Mouse (Mus musculus) testis, adult 2 months (tissue): ENCODE measurements around the gene Ext2. TPM values are rescaled to one million over a fixed set of nuclear protein-coding genes. Genes with fewer than 3 reads are reported as not detected.

Source experiments
- H3K27ac ChIP-seq: fragments of 200-500 bp; 2 replicates; pipeline ENCODE4 v1.5.1; 2012; ENCODE audit warnings: low read depth, low read length; ENCODE audit not compliant: control insufficient read depth, insufficient read depth
- H3K27me3 ChIP-seq: fragments of 200-500 bp; 2 replicates; pipeline ENCODE4 v1.6.1; 2012; ENCODE audit warnings: mild to moderate bottlenecking, low read length, moderate library complexity; ENCODE audit not compliant: control insufficient read depth, insufficient read depth
- H3K36me3 ChIP-seq: fragments of 200-500 bp; 2 replicates; pipeline ENCODE4 v1.6.1; 2012; ENCODE audit warnings: mild to moderate bottlenecking, low read length; ENCODE audit not compliant: control insufficient read depth, insufficient read depth
- H3K4me1 ChIP-seq: fragments of 200-500 bp; 2 replicates; pipeline ENCODE4 v1.6.1; 2012; ENCODE audit warnings: low read length; ENCODE audit not compliant: control insufficient read depth, insufficient read depth
- H3K4me3 ChIP-seq: fragments of 200-500 bp; 2 replicates; pipeline ENCODE4 v1.5.1; 2012; ENCODE audit warnings: low read depth, mild to moderate bottlenecking, low read length, moderate library complexity, mixed read lengths; ENCODE audit not compliant: control insufficient read depth
- CTCF ChIP-seq: fragments of 200-500 bp; IDR thresholded peaks from 2 replicates; pipeline ENCODE4 v1.5.1; 2012; ENCODE audit warnings: low read depth, mild to moderate bottlenecking, inconsistent platforms, low read length, moderate library complexity; ENCODE audit not compliant: control insufficient read depth, insufficient read depth, insufficient replicate concordance
- POLR2A ChIP-seq: fragments of 200-500 bp; IDR thresholded peaks from 2 replicates; pipeline ENCODE4 v1.6.1; 2012; ENCODE audit warnings: low read depth, mild to moderate bottlenecking, inconsistent platforms, low read length, moderate library complexity; ENCODE audit not compliant: control insufficient read depth
- polyA plus RNA-seq: library from polyadenylated mRNA; depleted of rRNA; stranded (reverse); fragments of >200 nt; gene quantifications from 2 replicates; pipeline ENCODE4 v1.2.3, GENCODE M21; 2012

The Ext2 gene
- polyA plus RNA-seq, 1 experiment, result 17.6 TPM

DNA sequence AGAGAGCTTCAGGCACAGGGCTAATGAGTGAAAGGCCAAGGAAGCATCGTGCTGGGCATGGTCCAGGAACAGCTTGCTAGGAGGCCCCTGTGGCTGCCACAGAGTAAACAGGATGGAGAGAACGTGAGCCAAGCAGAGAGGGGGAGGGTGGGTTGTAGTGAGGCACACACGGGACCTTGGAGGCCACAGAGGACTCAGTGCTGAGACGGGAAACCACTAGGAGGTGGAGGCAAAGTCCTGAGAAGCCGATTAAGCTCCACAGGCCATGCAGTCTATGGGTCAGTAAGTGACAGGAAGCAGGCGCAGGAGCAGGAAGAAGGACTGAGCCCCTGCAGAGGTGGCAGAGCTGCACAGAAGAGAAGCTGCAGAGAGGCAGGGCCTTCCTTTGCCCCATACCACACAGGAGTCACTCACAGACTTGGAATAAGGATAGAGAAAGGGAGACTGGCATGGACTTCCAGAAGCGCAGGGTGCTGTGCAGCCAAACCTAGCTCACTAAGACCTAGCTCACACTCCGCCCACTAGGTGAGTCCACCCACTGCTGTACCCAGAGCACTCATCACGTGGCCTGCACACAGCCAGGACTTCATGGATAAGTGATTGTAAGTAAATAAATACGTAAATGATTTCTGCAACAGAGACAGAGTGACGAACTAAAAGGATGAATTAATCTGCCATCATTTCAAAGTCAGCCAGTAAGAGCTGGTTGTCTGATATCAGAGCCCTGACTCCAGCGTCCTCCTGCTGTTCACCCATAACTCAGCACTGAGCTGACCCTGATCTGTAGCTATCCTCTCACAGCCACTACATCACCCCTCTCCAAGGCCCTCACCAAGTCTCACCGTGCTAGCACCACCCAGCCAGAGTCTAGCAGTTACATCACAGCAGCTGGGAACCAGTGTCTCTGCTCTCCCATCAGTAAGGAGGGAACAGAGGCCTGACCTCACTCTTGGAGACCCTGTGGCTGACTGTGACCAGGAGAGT, 30.6 kb downstream of the Ext2 start:
- no peaks in the 10 kb centered on the region for H3K36me3 ChIP-seq
- H3K4me3 ChIP-seq, result no peak overlapping the region
- no peaks in the 10 kb centered on the region for H3K27me3 ChIP-seq
- peak overlapping the region; percentile 38; the same call in 1 of the 2 replicates for H3K27ac ChIP-seq
- peaks cover 3% of the 10 kb centered on the region for H3K4me1 ChIP-seq
- TF ChIP-seq CTCF (no peak), POLR2A (no peak)

DNA sequence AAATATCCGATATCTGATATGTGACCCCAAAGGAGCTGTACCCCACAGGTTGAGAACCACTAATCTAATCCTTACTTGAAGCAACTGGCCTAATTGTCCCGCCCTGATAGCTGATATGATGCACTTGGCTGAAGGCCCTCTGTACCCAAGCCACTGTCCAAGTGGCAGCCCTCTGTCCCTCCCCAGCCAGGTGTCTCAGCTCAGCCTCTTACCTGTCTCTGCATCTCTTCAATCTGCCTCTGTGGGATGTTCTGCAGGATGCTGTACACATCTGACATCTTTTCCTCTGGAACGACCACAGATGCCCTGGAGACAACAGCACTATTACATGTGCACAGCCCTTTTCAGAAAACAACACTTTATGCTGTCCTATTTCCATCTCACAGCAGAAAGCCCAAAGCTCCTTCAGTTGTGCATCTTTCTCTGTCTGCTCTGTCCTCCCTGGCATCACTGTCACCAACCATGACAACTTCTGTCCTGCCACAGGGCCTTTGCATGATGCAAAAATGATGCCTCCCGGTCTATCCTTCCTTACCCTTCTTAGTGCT, 31.5 kb downstream of the Ext2 start:
- no peaks in the 10 kb centered on the region for H3K27me3 ChIP-seq
- TF ChIP-seq CTCF, result no peak
- TF ChIP-seq POLR2A, result no peak
- peaks cover 3% of the 10 kb centered on the region for H3K4me1 ChIP-seq
- no peak overlapping the region for H3K27ac ChIP-seq
- no peaks in the 10 kb centered on the region for H3K36me3 ChIP-seq
- H3K4me3 ChIP-seq, result no peak overlapping the region

DNA sequence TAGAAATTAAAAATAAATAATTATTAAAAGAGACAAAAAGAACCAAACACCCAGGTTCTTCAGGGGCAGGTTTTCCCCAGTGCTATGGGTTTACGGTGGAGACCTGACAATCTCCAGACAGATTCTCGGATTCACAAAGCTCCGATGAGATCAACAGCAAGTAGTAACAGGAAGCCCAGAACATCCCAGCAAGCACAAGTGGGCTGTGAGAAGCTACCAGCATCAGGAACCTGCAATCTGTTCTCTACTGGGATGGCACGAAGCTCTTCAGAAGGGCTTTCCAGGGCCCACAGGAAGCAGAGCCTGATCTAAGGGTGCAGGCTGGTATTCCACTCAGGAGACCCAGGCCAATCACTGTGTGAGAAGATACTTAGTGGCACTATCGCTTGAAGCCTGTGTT, 33.8 kb downstream of the Ext2 start:
- H3K27me3 ChIP-seq, result no peaks in the 10 kb centered on the region
- H3K27ac ChIP-seq, result no peak overlapping the region
- peaks cover 6% of the 10 kb centered on the region for H3K4me1 ChIP-seq
- no peak overlapping the region for H3K4me3 ChIP-seq
- TF ChIP-seq POLR2A (no peak), CTCF (no peak)
- H3K36me3 ChIP-seq, result no peaks in the 10 kb centered on the region

DNA sequence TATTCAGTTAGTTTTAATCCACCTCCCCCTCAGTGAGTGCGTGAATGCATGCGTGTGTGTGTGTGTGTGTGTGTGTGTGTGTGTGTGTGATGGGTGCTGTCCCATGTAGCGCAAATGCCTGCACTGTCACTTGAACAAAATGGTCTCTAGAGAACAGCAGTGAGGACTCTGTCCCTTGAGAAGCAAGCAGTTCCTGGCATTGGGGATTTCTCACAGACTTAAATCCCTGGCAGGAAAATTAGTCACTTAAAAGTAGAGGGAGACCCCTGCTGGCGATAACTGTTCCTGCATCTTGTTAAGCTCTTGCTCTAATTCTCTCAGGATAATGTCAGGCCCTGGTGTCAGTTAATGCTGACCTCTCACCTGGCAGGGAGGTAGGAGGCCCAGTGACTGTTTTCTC, 36.2 kb downstream of the Ext2 start:
- H3K27me3 ChIP-seq, result no peaks in the 10 kb centered on the region
- peaks cover 4% of the 10 kb centered on the region; the same call in 1 of the 2 replicates for H3K4me1 ChIP-seq
- H3K4me3 ChIP-seq, result no peak overlapping the region

DNA sequence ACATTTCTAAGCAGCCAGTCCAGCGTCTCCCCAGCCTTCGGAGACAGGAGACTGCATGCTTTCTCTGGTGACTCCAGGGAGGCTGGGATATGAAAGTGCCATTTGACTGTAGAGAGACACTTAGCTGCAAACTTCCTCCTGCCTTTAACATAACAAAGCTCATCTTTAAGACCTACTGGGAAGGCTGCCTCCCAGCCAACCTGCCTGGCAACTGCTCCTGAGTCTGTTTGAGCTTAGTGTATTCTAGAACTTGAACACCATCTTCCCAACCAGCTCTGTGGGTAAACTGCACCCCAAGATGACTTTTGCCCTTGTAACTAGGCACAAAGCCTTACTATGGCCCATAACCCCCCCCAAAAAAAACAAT, 37.0 kb downstream of the Ext2 start:
- no peak overlapping the region for H3K27ac ChIP-seq
- no peaks in the 10 kb centered on the region for H3K36me3 ChIP-seq
- H3K27me3 ChIP-seq, result no peaks in the 10 kb centered on the region
- TF ChIP-seq POLR2A, result no peak
- TF ChIP-seq CTCF, result no peak
- H3K4me1 ChIP-seq, result peaks cover 4% of the 10 kb centered on the region; the same call in 1 of the 2 replicates
- no peak overlapping the region for H3K4me3 ChIP-seq

More for the DNA sequence above, 36.2 kb downstream of the Ext2 start:
- Histone ChIP-seq H3K27ac (no peak overlapping the region), H3K36me3 (no peaks in the 10 kb centered on the region)
- no peak for TF ChIP-seq CTCF
- no peak for TF ChIP-seq POLR2A

DNA sequence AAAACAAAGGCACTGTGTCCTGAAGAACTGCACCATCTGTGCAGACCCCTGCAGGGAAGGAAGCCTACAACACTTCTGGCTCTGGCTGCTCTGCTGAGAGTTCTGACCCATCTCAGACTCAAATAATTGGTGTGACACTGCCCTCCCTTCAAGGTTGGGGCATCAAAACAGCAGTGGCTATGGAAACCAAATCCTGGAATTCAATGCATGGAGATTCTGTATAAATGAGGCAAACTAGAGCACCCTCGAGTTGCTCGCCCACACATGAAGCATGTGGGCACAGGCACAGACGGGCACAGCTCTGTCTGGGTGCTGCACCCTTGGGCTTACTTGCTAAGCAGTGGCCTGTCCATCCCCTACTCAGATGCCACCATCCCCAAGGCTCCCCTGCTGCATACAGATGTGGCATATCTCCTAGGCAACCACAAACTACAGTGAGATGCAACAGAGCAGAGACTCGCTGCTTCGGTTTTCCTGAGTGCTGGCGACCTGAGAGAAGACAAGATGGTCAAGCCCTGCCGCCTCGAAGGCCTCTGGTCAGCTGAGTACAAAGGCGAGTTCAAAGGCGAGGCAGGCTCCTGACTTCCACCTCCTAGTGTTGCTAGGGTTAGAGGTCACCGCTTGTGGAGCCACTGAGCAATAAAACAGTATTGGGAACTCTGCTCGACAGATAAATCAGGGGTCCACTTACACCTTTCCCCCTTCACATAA, 37.5 kb downstream of the Ext2 start:
- Histone ChIP-seq H3K36me3 (no peaks in the 10 kb centered on the region), H3K4me1 (peaks cover 4% of the 10 kb centered on the region; the same call in 1 of the 2 replicates), H3K4me3 (no peak overlapping the region), H3K27me3 (no peaks in the 10 kb centered on the region), H3K27ac (no peak overlapping the region)
- no peak for TF ChIP-seq CTCF
